Mouse (Mus musculus) brain, embryonic 18.5 days (tissue): ENCODE results near the gene Tmem116.

Experiments
- DNase-seq: peaks from one replicate; pipeline ENCODE4 v3.0.0-alpha.2; 2012; ENCODE audit warnings: low read depth, low spot score

Tmem116 gene

DNA sequence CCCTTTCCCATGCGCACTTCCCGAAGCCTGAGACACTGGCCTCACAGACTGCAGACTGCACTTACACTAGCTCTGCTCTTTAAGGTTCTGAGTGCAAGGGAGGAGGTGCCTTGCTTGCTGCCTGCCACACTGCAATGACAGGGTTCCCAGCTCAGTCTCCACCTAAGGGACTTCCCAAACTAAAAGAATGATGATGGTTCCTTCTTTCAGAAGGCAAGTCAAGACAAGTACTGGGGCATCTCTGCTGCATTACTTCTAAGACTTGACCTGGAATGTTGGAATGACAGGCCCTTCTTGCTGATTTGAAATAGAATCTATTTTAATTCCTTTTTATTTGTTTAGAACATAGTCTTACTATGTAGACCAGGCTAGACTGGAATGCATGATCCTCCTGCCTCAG, 85.9 kb downstream of the Tmem116 start:
- no peak for DNase-seq

DNA sequence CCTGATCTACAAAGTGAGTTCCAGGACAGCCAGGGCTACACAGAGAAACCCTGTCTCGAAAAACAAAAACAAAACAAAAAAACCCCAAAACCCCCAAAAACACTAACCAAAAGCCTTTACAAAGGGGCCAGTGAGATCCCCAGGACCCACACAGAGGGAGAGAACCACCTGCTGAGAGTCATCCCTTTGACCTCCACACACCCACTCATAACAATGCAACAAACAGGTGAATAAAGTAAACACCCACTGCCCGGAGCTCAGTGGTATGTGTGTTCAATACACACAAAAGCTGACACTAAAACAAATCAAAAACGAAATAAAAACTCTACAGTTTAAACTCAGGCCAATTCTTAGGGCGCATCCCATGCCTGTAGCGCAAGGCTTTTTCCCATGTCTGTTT, 88.4 kb downstream of the Tmem116 start:
- DNase-seq, result no peak

DNA sequence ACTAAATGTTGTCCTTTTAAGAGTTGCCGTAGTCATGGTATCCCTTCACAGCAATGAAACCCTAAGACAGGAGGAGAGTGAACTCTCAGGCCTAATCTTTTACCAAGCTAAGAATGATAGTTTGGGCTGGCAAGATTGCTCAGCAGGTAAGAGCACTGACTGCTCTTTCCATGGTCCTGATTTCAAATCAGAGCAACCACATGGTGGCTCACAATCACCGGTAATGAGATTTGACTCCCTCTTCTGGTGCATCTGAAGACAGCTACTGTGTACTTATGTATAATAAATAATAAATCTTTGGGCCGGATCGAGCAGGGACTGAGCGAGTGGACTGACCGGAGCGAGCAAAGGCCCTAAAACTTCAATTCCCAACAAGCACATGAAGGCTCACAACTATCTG, 89.5 kb downstream of the Tmem116 start:
- no peak for DNase-seq

DNA sequence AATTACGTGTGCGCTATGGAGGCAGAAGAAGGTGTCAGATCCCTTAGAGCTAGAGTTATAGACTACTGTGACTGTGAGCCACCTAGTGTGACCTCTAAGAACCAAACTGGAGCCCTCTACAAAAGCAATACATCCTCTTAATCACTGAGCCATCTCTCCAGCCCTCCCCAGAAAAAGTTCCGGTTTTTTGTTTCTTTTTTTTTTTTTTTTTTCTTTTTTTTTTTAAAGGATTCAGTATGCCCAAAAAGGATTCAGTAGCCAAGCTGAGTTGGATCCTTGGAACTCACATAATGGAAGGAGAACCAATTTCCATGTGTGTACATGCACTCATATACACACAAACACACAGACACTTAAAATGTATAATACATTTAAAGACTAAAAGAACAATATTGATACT, 91.7 kb downstream of the Tmem116 start:
- DNase-seq, result no peak

DNA sequence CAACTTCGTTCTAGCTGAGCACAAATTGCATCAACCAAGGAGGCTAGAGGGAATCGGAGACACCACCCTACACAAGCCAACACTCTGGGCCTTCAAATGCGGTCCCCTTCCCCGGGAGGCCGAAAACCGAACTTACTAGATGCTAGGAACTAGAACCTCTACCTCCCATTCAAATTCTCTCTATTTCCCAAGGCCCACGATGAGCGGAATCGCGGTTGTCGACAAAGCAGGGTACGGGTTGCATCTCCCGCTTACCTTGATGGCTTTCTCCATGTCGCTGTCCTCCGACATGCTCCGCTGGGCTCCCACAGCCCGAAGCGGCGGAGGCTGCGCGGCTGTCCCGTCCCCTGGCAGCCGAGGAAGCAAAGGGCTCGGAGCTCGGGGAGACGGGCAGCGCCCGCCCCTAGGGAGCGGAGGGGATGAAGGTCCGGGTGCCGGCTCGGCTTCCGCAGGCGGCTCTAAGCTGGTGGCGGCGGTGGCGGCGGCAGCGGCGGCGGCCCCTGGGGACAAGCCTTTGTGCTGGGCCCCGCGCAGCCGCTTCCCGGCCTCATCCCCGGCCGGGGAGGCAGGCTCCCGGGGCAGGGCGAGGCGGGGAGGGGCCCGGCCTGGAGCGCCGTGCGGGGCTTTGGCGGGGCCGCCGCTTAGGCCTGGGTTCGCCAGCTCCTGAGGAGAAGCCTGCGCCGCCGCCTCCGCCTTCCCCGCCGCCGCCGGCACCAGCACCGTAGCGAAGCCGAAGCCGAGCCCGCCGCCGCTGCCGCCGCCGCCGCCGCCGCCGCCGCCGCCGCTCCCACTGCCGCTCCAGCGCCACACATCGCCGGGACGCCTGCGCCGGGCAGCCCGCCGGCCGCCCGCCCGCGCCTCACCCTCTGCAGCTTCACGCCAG, 93.5 kb downstream of the Tmem116 start, which contains the start of the genes Adam1a and Gm42878:
Gene Adam1a, minus strand, starts transcription at position 573 of the 883 bp plus-strand sequence.
Gene Gm42878, minus strand, starts transcription at position 573 of the 883 bp plus-strand sequence.
- DNase-seq, result no peak

DNA sequence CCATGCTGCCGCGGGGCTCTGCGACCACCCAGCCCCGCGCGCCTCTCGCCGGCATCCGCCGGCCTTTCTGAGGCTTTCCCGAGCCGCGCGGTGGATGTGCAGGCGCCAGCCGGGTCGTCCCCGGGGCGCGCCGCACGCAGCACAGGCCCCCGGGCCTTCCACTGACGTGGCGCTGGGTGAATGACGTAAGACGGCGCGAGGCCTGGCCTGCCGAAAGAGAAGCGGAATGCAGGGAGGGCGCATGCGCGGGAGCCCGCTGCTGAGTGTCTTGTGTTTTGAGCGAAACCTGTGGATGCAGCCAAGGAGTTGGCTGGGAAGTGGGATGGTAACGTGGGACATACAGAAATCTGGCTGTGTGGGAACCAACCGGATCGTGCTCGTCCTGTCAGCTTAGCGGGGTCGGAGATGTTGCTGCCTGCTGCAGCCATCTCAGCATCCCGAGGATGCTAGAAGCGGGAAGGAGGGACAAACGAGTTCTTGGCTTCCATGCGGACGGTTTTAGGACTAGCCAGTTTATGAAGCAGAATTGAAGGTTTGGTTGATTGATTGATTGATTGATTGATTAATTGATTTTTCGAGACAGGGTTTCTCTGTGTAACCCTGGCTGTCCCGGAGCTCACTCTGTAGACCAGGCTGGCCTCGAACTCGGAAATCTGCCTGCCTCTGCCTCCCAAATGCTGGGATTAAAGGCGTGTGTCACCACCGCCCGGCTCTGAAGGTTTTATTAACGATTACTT, 94.3 kb downstream of the Tmem116 start, which contains the start of gene Mapkapk5:
Gene Mapkapk5, minus strand, starts transcription at position 113 of the 737 bp plus-strand sequence.
- DNase-seq, result peak; percentile 89

- no peak for DNase-seq
Measured at GRCm38 (mm10) chr5:121546530-121546895, 94.8 kb downstream of the Tmem116 start.

DNA sequence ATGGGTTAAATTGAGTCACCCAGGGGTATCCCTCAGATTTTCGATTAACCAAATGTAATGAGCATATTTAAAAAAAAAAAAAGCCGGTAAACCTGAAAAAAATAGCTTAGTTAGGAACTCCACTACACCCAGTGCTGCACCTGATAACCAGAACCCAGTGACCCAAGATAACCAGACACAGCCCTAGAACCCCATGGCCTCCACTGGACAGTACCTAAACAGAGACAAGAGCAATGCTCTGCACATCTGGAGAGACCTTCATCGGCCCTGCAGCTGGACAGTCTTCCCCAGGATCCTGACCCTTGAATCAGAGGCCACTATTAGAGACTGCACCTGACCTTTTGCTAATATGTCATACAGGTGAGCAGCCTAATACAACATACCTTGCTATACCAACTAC, 95.4 kb downstream of the Tmem116 start:
- no peak for DNase-seq

- DNase-seq, result no peak
Measured at GRCm38 (mm10) chr5:121549196-121549595, 97.5 kb downstream of the Tmem116 start.

DNA sequence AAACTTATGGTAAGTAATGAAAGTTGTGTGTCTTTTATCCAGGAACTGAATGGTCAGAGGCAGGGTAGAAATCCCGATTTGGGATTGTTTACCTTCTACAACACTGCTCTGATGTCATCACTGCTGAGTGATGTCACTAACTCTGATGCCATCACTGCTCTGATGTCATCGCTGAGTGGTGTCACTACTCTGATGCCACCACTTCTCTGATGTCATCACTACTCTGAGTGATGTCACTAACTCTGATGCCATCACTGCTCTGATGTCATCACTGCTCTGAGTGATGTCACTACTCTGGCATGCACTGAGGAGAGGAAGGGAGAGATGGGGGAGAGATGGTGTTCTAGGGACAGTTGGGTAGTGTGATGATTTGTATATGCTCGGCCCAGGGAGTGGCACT, 110.7 kb downstream of the Tmem116 start:
- no peak for DNase-seq

DNA sequence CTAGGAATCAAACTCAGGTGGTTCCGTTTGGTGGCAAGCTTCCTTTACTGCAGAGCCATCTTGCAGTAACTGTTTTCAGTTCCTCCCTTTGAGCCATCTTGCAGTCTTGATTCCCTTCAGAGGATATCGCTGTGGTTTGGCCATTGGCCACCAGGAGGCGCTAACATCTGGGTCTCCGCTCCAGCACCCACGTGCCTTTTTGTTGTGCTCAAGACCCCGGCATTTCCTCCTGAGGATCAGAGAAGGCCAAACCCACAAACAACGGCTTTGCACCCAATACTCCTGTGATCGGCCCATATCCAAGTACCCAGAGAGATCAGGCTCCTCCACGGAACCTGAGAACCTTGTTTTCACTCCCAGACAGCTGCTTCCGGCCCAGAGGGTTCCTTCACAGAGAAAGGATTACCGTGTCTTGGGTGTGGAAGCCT, 112.8 kb downstream of the Tmem116 start:
- no peak for DNase-seq

DNA sequence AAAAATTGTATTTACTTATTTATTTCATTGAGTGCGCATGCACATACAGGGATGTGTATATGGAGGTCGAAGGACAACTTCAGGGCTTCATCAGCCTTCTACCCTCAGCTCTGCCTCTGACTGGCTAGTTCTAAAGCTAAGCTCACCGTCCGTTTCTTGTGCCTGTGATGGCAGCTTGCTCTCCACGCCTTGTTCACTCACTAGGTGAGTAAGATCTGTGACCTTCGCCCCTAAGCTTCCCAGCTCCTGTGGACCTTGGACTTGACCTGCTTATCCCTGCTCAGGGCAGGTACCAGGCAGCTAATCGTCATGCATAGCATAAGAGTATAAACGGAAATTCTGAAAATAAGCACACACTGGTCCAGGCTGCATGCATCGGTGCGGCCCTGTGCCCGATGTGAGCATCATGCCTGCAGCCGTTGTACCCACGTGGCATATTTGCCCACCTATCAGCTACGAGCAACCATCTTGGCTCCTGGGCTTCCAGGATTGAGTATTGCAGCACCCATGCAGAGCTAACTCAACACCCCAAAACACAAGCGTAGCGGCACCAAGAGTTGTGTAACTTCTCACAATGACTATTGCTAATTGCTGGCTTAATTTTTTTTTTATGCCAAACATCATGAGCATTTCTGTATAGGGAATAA, 114.5 kb downstream of the Tmem116 start:
- DNase-seq, result no peak

DNA sequence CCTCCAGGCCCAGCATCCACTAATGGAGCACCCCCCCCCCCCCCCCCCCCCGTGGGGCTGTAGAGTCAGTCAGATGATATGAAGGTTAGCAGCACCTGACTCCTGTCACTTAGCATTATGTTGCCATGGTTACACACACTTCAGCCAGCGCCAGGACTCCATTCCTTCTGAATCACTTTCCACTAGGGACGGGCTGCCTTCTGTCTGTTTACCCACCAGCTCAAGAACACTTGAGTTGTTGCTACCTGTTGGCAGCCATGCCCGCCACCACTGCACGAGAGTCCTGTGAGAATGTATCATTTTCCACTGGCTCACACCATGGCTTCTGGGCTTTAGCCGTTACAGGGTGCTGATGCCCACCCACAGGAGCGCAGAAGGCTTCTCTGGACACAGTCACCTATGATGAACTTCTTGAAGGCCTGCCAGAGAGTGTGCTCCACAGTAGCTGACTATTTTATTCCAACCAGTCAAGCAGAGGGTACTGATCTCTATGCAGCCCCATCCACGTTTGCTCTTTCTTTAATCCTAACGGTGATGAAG, 118.3 kb downstream of the Tmem116 start:
- no peak for DNase-seq

DNA sequence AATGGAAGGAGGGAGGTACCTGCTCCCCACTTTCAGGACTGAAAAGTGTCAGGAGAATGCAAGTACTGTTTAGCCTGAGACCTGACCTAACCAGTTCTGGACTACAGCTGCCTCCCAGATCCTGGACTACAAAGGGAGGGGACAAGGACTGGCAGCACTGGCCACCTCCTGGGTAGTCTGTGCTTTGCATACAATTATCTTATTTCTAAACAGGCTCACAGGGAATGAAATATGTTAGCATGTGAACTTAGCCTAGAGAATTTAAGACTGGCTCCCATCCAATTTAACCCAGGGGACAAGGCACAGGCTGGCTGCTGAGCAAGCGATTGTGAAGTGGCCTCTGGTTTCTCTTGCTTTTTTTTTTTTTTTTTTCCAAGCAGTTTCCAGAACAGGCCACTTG, 119.1 kb downstream of the Tmem116 start:
- DNase-seq, result no peak
